Mouse (Mus musculus): ENCODE results near the gene 4931406C07Rik.

The 4931406C07Rik gene

GRCm38 (mm10) chr9:15238297-15238990 is 67.8 kb downstream of the 4931406C07Rik start:
- no peak for DNase-seq (ENCODE audit: low spot score)

DNA sequence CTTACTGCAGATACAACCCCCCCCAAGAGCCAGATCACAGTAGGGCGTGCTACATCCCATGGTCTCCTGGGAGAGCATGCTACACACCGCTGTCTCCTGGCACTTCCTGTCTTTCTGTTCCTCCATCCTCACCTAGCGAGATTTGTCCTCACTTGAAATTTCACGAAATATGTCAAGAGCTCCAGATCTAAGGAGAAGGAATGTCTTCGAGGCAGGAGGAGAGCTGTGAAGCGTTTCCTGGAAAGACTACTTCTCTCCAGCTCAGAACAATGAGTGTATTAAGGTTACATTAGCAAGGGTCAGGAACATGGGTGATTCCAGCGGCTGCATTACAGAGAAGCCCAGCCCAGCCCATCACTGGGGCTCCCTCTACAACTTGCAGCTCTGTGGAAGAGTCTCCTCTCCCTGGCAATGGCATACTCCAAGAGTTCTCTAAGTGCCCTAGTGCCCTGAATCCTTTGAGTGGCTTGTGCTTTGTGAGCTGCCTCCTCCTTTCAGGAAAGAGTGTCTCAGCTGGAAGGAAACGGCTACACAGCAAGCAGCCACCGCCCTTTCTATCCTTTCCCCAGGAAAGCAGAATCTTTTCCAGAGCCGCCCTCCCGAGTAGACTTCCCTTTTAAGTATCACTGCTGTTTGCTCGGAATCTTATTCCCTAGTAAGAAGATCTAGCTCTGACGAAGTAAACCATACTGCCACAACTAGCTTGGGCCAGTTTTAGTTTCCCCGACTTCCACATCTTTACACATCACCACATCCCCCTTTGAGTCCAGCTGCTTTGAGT is 68.5 kb downstream of the 4931406C07Rik start:
- no peak for DNase-seq (ENCODE audit: low spot score)

DNA sequence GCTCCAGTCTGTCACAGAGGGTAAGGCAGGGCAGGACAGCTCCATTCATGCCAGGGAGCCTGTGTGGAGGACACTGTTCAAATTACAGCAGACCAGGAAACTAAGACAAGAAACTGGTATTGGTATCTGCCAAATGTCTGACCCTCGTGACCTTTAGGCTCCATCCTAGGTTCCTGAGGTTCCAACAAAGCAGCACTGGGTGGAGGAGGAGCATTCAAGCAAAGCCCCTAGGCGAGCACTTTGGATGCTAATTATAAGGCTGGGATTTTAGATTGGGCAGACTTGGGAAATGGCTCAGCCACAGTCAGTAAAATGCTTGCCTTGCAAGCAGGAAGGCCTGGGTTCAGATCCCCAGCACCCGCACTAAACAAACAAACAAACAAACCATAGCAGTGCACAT is 70.3 kb downstream of the 4931406C07Rik start:
- DNase-seq (ENCODE audit: low spot score), result no peak

- DNase-seq (ENCODE audit: low spot score), result no peak
These were observed 72.6 kb downstream of the 4931406C07Rik start for GRCm38 (mm10) chr9:15233604-15234003.
